Mouse (Mus musculus): ENCODE measurements around the gene Mars. TPM values are rescaled to one million over a fixed set of nuclear protein-coding genes. Genes with fewer than 3 reads are reported as not detected.

Mars gene
- total and polyA plus RNA-seq, 3 experiments = 143 to 224 (median 161) TPM

- Histone ChIP-seq H3K27me3 (replicated peaks) (no peaks in the 10 kb centered on the region), H3K9ac (ENCODE audit: insufficient read depth, low read depth) (no peak overlapping the region), H3K9me3 (replicated peaks; ENCODE audit: low read length) (no peaks in the 10 kb centered on the region), H3K4me2 (ENCODE audit: insufficient read depth, low read depth, poor library complexity, severe bottlenecking) (no peak overlapping the region), H3K27ac (ENCODE audit: insufficient read depth, low read depth) (no peak overlapping the region), H3K4me3 (replicated peaks in 1 of 3; ENCODE audit: low read depth in 2 of 3, low read length in 2 of 3, poor library complexity in 1 of 3) (no peak overlapping the region), H3K36me3 (replicated peaks in 1 of 2; ENCODE audit: control insufficient read depth in 1 of 2, insufficient read depth in 1 of 2, low read length in 1 of 2) (peaks cover 53 to 62% of the 10 kb centered on the region in 2 experiments), H3K4me1 (ENCODE audit: control insufficient read depth in 1 of 2, insufficient read depth in 2 of 2) (peaks cover 16 to 24% of the 10 kb centered on the region in 2 experiments), H3K79me2 (replicated peaks; ENCODE audit: control insufficient read depth, extremely low read depth, insufficient read depth, poor library complexity, severe bottlenecking) (peaks cover 25% of the 10 kb centered on the region)
- in situ Hi-C loops (cut with MboI; ENCODE audit: low pct_ligation_motif_present, low pct_unique_long_range_greater_than_20kb, low sequenced_read_pairs) = no loop called here
- no peak for DNase-seq (ENCODE audit: extremely low read depth)
- dilution Hi-C loops (cut with MboI; ENCODE audit: extremely low pct_ligation_motif_present, extremely low pct_unique_long_range_greater_than_20kb, low sequenced_read_pairs) = no loop called here
- no peak for TF ChIP-seq UBTF (IDR thresholded peaks at IDR 0.05; ENCODE audit: low read depth, low read length)
- no peak for TF ChIP-seq SMC3 (IDR thresholded peaks at IDR 0.05; ENCODE audit: low read depth, low read length)
- TF ChIP-seq ZMIZ1 (IDR thresholded peaks at IDR 0.05; ENCODE audit: low read depth, low read length) = no peak
- no peak for TF ChIP-seq BHLHE40 (IDR thresholded peaks at IDR 0.05; ENCODE audit: low read depth, low read length)
- TF ChIP-seq HCFC1 (IDR thresholded peaks at IDR 0.05; ENCODE audit: low read depth, low read length) = no peak
- no peak for TF ChIP-seq E2F4 (IDR thresholded peaks at IDR 0.05; ENCODE audit: insufficient replicate concordance, low read depth, low read length)
- no peak for TF ChIP-seq POLR2A (IDR thresholded peaks at IDR 0.05; ENCODE audit: low read depth, low read length)
- no peak for TF ChIP-seq MYC (IDR thresholded peaks at IDR 0.05; ENCODE audit: low read depth, low read length)
- TF ChIP-seq CHD1 (IDR thresholded peaks at IDR 0.05; ENCODE audit: low read depth, low read length) = no peak
- no peak for TF ChIP-seq USF1 (IDR thresholded peaks at IDR 0.05; ENCODE audit: low read depth, low read length)
- no peak for TF ChIP-seq RCOR1 (conservative IDR thresholded peaks at IDR 0.05; ENCODE audit: low read depth, low read length)
- no peak for TF ChIP-seq ELF1 (IDR thresholded peaks at IDR 0.05; ENCODE audit: low read depth, low read length)
- TF ChIP-seq MEF2A (IDR thresholded peaks at IDR 0.05; ENCODE audit: borderline replicate concordance, low read depth, low read length) = no peak
- no peak for TF ChIP-seq KAT2A (IDR thresholded peaks at IDR 0.05; ENCODE audit: insufficient replicate concordance, low read length)
- TF ChIP-seq MAX (IDR thresholded peaks at IDR 0.05; ENCODE audit: low read length) = no peak
- no peak for TF ChIP-seq POLR2AphosphoS2 (IDR thresholded peaks at IDR 0.05; ENCODE audit: low read depth, low read length)
Observed at GRCm38 (mm10) chr10:127286730-127287129, 24.9 kb downstream of the Mars start.

- H3K9ac ChIP-seq (ENCODE audit: insufficient read depth, low read depth) = no peak overlapping the region
- H3K9me3 ChIP-seq (replicated peaks; ENCODE audit: low read length) = no peaks in the 10 kb centered on the region
- no peak overlapping the region for H3K27ac ChIP-seq (ENCODE audit: insufficient read depth, low read depth)
- dilution Hi-C loops (cut with MboI; ENCODE audit: extremely low pct_ligation_motif_present, extremely low pct_unique_long_range_greater_than_20kb, low sequenced_read_pairs) = no loop called here
- H3K79me2 ChIP-seq (replicated peaks; ENCODE audit: control insufficient read depth, extremely low read depth, insufficient read depth, poor library complexity, severe bottlenecking) = peaks cover 20% of the 10 kb centered on the region
- DNase-seq (ENCODE audit: extremely low read depth) = no peak
- no peak overlapping the region for H3K4me2 ChIP-seq (ENCODE audit: insufficient read depth, low read depth, poor library complexity, severe bottlenecking)
- H3K4me1 ChIP-seq (ENCODE audit: control insufficient read depth in 1 of 2, insufficient read depth in 2 of 2) = peaks cover 16 to 24% of the 10 kb centered on the region in 2 experiments
- TF ChIP-seq ZC3H11A (IDR thresholded peaks at IDR 0.05; ENCODE audit: low read depth, low read length) (no peak), ELF1 (IDR thresholded peaks at IDR 0.05; ENCODE audit: low read depth, low read length) (no peak), CHD2 (IDR thresholded peaks at IDR 0.05; ENCODE audit: low read length) (no peak), USF2 (conservative IDR thresholded peaks at IDR 0.05; ENCODE audit: low read depth, low read length) (no peak), KAT2A (IDR thresholded peaks at IDR 0.05; ENCODE audit: insufficient replicate concordance, low read length) (no peak), NRF1 (IDR thresholded peaks at IDR 0.05; ENCODE audit: low read depth, low read length) (no peak), UBTF (IDR thresholded peaks at IDR 0.05; ENCODE audit: low read depth, low read length) (no peak), SIN3A (IDR thresholded peaks at IDR 0.05; ENCODE audit: low read length) (no peak), ETS1 (conservative IDR thresholded peaks at IDR 0.05; ENCODE audit: low read depth, low read length) (no peak), NELFE (IDR thresholded peaks at IDR 0.05; ENCODE audit: low read depth, low read length) (no peak), PAX5 (IDR thresholded peaks at IDR 0.05; ENCODE audit: low read length) (no peak), MYC (IDR thresholded peaks at IDR 0.05; ENCODE audit: low read depth, low read length) (no peak), SMC3 (IDR thresholded peaks at IDR 0.05; ENCODE audit: low read depth, low read length) (no peak), RCOR1 (conservative IDR thresholded peaks at IDR 0.05; ENCODE audit: low read depth, low read length) (no peak), RAD21 (IDR thresholded peaks at IDR 0.05; ENCODE audit: low read depth, low read length) (no peak), TBP (conservative IDR thresholded peaks at IDR 0.05; ENCODE audit: low read depth, low read length) (no peak), MAZ (IDR thresholded peaks at IDR 0.05; ENCODE audit: low read depth, low read length) (no peak), BHLHE40 (IDR thresholded peaks at IDR 0.05; ENCODE audit: low read depth, low read length) (no peak), JUND (conservative IDR thresholded peaks at IDR 0.05; ENCODE audit: low read depth, low read length) (no peak), ZMIZ1 (IDR thresholded peaks at IDR 0.05; ENCODE audit: low read depth, low read length) (no peak)
- no peak overlapping the region for H3K4me3 ChIP-seq (replicated peaks in 1 of 3; ENCODE audit: low read depth in 2 of 3, low read length in 2 of 3, poor library complexity in 1 of 3)
- peaks cover 59 to 65% of the 10 kb centered on the region in 2 experiments for H3K36me3 ChIP-seq (replicated peaks in 1 of 2; ENCODE audit: control insufficient read depth in 1 of 2, insufficient read depth in 1 of 2, low read length in 1 of 2)
- in situ Hi-C loops (cut with MboI; ENCODE audit: low pct_ligation_motif_present, low pct_unique_long_range_greater_than_20kb, low sequenced_read_pairs) = no loop called here
- no peaks in the 10 kb centered on the region for H3K27me3 ChIP-seq (replicated peaks)
Observed at GRCm38 (mm10) chr10:127286194-127286593, 25.4 kb downstream of the Mars start.

Data from CH12.LX (cell line).